In genomic region chrX:159521780-159522179, GRCm38 (mm10) we compare ENCODE assay signal across 20 mouse cellular contexts.
"Had no signal": no experiment of that assay in that cellular context is flagged by ENCODE, and none has a peak within 500 bp of the region (broad histone marks: within the 10 kb centered on the region; RNA-seq: fewer than 3 reads in every experiment).

No protein-coding gene starts in this region.

- H3K9me3 ChIP-seq: limb, embryonic 12.5 days; limb, embryonic 15.5 days; lung, embryonic 15.5 days; megakaryocyte, embryonic 14.5 days; midbrain, embryonic 10.5 days; midbrain, embryonic 13.5 days; neural tube, embryonic 12.5 days; neural tube, embryonic 15.5 days had no signal

- H3K27me3 ChIP-seq: lung, embryonic 15.5 days; midbrain, embryonic 13.5 days; neural tube, embryonic 12.5 days had no signal

- H3K9ac ChIP-seq: limb, embryonic 12.5 days; limb, embryonic 15.5 days; liver, embryonic 14.5 days; liver, postnatal 0 days; lung, embryonic 15.5 days; midbrain, embryonic 13.5 days; neural tube, embryonic 12.5 days; neural tube, embryonic 15.5 days had no signal

- H3K36me3 ChIP-seq: limb, embryonic 12.5 days; limb, embryonic 15.5 days; lung, embryonic 15.5 days; midbrain, embryonic 10.5 days; midbrain, embryonic 13.5 days; neural tube, embryonic 12.5 days; neural tube, embryonic 15.5 days had no signal

- H3K4me2 ChIP-seq: limb, embryonic 12.5 days; limb, embryonic 15.5 days; liver, embryonic 11.5 days; lung, embryonic 15.5 days; midbrain, embryonic 13.5 days; neural tube, embryonic 12.5 days; neural tube, embryonic 15.5 days had no signal

- H3K27ac ChIP-seq: limb, embryonic 12.5 days; limb, embryonic 15.5 days; liver, embryonic 14.5 days; lung, embryonic 15.5 days; midbrain, embryonic 10.5 days; midbrain, embryonic 13.5 days; neural tube, embryonic 12.5 days; neural tube, embryonic 15.5 days had no signal

- ATAC-seq: liver, postnatal 0 days; midbrain, embryonic 13.5 days; midbrain, embryonic 16.5 days had no signal

- H3K4me1 ChIP-seq: limb, embryonic 12.5 days; limb, embryonic 15.5 days; lung, embryonic 15.5 days; megakaryocyte, embryonic 14.5 days; midbrain, embryonic 10.5 days; midbrain, embryonic 13.5 days; neural tube, embryonic 12.5 days; neural tube, embryonic 15.5 days had no signal

- DNase-seq: kidney, adult 8-10 months; kidney, postnatal 14 days; kidney, postnatal 4 days; left cerebral cortex, postnatal 4 days; liver, postnatal 0 days; lung, postnatal 10 days; lung, postnatal 36 days; thymus, adult 18-20 months; thymus, postnatal 36 days had no signal

- H3K4me3 ChIP-seq: limb, embryonic 12.5 days; limb, embryonic 15.5 days; lung, embryonic 15.5 days; megakaryocyte, embryonic 14.5 days; midbrain, embryonic 10.5 days; midbrain, embryonic 13.5 days; neural tube, embryonic 12.5 days; neural tube, embryonic 15.5 days had no signal
